Mouse (Mus musculus) CD4-positive, CD25-positive, alpha-beta regulatory T cell, adult 2 months (primary cell): ENCODE results near the gene Itm2b.

Experiments
- DNase-seq: peaks from one replicate; pipeline ENCODE4 v3.0.0-alpha.2; 2012; ENCODE audit warnings: low read depth, low spot score

Itm2b gene

DNA sequence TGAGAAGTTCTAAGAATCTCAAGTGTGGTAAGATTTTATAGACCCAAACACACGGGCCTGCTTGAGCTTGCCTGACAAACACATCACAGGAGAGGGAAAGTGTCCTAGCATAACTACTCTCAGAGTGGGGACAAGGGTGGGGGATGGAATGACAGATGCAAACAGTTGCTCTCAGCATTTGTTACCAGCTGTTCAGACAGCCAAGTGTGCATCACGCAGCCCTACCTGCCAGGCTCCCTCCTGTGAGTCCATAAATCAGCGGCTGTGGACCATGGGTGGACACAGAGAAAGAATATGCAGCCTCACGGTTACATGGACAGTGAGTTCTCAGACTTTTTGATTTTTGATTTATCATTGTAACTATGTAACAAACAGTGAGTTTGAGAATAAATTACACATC, 15.5 kb downstream of the Itm2b start:
- DNase-seq: no peak

GRCm38 (mm10) chr14:73368966-73369365, 16.1 kb downstream of the Itm2b start:
- no peak for DNase-seq

DNA sequence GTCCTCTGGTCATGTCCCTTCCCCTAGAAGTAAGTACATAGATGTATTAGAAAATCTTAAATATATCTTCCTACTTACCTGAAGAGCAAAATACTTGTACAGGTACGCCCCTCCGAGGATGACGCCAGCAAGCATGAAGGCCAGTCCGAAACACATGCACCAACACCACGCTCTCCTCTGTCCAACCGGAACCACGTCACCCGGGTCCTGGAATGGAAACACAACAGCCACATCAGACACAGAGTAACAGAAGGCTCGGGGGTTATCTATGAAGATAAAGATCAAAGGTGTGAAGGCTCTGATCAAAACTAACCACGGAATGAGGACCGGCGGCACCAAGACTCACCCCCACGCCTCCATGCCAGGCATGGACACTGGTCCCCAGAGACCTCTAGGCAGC, 16.9 kb downstream of the Itm2b start:
- no peak for DNase-seq

GRCm38 (mm10) chr14:73366278-73366677, 18.8 kb downstream of the Itm2b start:
- DNase-seq: no peak

DNA sequence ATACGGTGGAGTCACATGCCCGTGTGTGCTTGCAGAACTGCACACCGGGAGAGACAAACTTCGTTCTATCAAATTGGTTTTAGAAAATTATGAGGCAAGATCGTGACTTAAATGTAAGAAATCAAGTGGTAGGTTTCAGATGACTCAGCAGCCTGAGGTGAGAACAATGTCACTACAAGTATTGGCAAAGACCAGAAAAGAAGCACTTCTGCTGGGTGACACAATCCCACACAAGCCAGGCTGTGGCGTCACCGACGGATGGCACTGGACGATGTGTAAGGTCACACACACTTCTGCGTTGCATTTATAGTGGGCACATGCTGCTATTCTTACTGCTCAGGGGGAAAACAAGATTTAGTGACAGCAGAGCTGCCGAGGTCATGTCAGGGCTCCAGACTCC, 21.3 kb downstream of the Itm2b start:
- DNase-seq: no peak

DNA sequence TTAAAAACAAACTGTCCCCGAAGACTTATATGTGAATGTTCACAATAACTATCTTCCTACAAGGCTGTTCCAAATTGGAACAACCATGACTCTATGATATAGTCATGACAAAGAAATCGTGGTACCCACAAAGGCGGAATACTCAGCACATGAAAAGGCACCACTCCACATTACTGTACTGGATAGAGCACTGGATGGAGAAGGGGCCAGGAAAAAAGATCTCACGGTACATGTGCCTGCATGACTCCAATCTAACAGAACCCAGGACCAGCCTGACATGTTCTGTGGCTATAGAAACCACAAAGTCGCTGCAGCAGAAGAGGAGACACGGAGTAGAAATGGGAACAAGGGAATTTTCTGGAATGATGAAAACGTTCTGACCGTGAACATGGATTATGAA, 30.4 kb downstream of the Itm2b start:
- DNase-seq: no peak

DNA sequence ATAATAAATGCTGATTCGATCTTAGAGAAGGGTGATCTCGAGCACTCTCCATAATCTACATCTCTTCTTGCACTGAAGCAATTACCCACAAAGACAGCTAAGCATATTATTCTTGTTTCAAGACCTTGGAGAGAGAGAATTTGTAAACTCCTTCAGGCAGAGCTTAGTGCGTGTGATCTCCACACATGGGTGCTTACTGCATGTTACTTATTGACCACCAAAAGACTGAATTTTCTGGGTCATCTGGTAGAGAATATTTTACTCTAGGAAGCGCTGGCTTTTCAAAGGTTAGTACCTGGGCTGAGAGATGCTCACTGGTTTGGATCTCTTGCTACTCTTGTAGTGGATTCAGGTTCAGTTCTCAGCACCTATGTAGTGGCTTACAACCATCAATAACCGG, 34.0 kb downstream of the Itm2b start:
- DNase-seq: no peak

DNA sequence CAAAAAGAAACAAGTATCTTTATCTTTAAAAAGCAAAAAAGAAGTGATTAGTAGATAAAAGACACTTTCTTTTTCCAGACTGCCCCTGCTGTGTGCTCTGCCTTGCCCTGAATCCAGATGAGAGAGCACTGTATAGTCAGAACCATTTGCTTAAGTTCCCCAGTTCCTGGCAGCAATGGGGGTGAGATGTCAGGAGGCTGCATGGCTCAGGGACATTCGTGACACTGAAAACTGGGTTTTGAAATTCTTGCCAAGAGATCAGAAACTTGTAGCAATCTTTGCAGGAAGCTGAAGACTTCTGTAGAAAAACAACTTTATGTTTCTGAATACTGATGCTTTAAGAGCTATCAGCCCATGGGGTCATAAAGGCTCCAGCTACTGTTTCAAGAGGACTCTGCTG, 35.1 kb downstream of the Itm2b start:
- no peak for DNase-seq

DNA sequence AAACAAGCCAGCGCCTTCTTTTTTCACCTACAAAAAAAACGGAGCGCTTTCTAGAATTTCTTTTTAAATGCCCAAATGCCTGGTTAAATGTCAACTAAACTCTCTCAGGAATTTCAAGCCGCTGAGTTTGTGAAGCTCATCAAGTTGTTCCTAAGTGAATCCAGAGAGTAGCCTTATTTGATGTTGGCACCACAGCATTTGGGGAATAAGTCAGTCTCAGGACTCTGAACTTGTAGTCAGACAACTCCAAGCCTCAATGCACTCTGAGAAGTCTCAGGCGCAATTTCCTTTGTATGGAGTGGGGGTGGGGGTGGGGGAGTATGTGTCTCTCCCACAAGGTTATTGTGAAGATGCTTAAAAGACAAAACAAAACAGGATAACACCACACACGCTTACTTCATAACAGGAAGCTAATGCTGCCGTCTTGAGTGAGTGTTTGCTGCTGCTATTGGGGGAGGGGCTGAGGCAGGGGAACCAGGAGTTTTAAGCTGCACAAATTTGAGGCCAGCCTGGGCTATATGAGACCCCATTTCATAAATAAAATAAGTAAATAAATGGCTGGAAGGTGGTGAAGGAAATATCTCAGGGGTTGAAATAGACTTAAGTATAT, 35.9 kb downstream of the Itm2b start:
- peak; percentile 67 for DNase-seq

DNA sequence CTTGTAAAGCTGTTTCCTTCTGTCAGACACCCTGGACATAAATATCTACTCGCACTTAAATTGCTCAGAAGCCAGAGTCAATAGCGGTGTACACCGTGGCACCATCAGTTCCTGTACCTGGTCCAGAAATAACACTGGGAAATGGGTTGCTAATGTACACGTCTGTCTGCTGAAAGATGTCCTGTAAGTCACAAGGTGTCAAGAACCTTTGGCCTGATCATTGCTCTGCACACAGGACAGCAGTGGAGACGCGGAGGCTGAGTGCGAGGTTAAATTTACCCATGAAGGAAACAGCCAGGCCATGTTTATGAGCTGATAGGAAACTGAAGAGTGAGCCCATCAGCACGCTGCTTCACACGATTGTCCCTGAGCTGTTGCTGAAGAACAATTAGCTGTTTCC, 37.8 kb downstream of the Itm2b start:
- DNase-seq: peak; percentile 38

DNA sequence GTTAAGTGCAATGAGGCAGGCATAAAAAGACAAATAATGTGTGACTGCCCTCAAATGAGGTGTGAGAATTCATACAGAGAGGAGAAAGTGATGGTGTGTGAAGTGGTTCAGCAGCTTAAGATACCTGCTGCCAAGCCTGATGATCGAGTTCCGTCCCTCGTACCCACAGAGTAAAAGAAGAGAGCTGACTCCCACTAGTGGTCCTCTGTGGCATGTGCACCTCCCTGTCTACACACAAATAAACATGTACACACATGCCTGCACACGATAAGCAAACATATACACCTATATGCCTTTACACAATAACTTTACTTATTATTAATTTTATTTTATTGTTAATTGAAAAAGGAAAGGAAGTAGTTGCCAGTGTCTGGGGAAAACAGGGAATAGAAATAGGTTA, 39.5 kb downstream of the Itm2b start:
- no peak for DNase-seq

GRCm38 (mm10) chr14:73340051-73340755, 44.9 kb downstream of the Itm2b start:
- DNase-seq: peak; percentile 54

DNA sequence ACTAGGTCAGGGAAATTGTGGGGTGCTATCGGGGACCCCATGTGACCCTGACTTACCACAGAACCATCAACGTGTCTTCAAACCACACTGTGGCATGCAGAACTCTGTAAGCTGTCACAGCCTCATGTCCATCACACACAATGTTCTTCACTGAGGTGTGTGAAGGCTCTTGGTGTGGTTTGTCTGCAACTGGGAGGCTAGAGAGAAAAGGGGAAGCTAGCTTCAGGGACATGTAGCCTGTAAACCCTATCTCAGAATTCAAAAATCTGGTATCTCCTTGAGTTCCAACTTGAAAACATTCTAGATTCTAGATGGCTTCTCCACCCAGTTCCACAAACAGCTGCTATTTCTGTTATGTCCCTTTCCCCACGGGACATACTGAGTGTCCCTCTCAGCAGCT, 45.5 kb downstream of the Itm2b start:
- DNase-seq: no peak

GRCm38 (mm10) chr14:73336316-73337080, 48.6 kb downstream of the Itm2b start:
- DNase-seq: no peak

- DNase-seq: peak; percentile 53
Measured at GRCm38 (mm10) chr14:73334926-73335805, 49.9 kb downstream of the Itm2b start.

DNA sequence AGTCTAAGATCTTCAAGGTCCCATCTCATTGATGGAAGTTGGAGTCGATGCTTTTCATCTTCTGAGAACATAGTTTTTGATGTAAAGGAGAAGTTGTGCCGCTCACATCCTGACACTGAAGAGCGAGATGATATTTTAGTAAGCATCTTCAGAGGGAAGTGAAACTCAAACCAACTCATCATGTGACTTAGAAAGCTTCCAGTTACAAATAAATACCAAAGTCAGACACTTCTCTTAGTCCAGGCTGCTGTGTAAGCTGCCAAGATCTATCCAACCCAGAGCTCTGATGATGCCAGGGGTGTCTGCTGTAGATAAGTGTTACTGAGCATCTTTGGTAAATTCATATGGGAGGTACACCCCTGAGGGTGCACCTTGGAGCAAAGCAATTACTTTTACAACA, 51.2 kb downstream of the Itm2b start:
- peak; percentile 55 for DNase-seq

DNA sequence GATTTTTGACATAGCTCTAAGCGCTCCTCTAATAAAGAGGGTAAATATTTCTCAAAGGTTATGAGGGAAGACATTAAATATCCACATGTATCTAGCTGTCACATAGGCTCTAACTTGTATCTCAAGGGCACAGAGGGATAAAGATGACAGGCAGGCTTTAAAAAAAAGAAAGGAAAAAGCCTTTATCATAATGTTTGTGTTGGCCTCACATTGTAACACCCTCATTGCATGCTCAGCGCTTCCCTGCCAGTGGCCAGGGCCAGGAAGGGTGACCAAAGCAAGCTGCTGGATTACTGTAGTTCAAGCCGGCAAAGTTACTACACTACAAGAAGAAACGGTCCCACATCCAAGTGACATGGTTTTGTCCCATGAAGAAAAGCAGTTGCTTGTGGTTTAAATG, 53.7 kb downstream of the Itm2b start:
- no peak for DNase-seq

GRCm38 (mm10) chr14:73329871-73330270, 55.2 kb downstream of the Itm2b start:
- DNase-seq: no peak

DNA sequence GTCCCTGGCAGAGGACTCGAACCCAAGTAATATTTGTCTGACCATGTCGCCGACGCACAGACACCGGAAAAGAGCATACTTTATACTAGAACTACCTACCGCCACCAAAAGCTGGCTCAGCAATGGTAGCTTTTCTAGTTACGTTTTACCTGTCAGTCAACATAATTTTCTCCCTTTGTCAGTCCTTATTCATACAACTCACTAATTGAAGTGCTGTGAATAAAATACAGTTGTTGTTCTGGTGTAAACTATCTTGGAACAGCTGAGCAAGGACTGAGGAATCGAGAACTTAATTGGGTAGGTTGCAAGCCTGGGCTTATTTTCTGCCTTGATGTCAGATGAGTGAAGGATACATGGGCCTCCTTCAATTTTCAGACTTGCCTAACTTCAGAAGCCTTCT, 58.6 kb downstream of the Itm2b start:
- no peak for DNase-seq

- DNase-seq: peak; percentile 89
Measured at GRCm38 (mm10) chr14:73325456-73326381, 59.4 kb downstream of the Itm2b start, which contains the start of gene Rb1. Gene Rb1 (minus strand): TSS chr14:73325822.
